Mouse (Mus musculus): ENCODE measurements at regions not wholly inside any gene's neighbourhood (a gene's known extent, or its start where the extent isn't known, plus 50 kb on each side); places are given as distances from the start of the nearest gene placed in this dataset.
"Not testable (repeated sequence)": the region's sequence is repeated elsewhere in the genome, so short reads cannot be mapped to it uniquely, and the experiment has no call there.

- 0 out of 2 replicates have a peak, but pooled peaks cover 3% of the 10 kb centered on the region for H3K4me1 ChIP-seq (replicated peaks; ENCODE audit: low read depth, low read length)
- no peaks in the 10 kb centered on the region for H3K27me3 ChIP-seq (ENCODE audit: insufficient read depth, low read length)
- H3K9me3 ChIP-seq (ENCODE audit: low read length): no peaks in the 10 kb centered on the region
- TF ChIP-seq NANOG (IDR thresholded peaks at IDR 0.05; ENCODE audit: borderline replicate concordance, low read length) (no peak), CTCF (conservative IDR thresholded peaks at IDR 0.05; ENCODE audit: low read length) (no peak), POU5F1 (IDR thresholded peaks at IDR 0.05; ENCODE audit: borderline replicate concordance, low read length) (no peak)
- H3K4me3 ChIP-seq (replicated peaks; ENCODE audit: low read length): no peak overlapping the region
- H3K36me3 ChIP-seq (ENCODE audit: insufficient read depth, low read length): no peaks in the 10 kb centered on the region
Observed at GRCm38 (mm10) chr2:3908192-3908591, 109.3 kb upstream of the Frmd4a start.

DNA sequence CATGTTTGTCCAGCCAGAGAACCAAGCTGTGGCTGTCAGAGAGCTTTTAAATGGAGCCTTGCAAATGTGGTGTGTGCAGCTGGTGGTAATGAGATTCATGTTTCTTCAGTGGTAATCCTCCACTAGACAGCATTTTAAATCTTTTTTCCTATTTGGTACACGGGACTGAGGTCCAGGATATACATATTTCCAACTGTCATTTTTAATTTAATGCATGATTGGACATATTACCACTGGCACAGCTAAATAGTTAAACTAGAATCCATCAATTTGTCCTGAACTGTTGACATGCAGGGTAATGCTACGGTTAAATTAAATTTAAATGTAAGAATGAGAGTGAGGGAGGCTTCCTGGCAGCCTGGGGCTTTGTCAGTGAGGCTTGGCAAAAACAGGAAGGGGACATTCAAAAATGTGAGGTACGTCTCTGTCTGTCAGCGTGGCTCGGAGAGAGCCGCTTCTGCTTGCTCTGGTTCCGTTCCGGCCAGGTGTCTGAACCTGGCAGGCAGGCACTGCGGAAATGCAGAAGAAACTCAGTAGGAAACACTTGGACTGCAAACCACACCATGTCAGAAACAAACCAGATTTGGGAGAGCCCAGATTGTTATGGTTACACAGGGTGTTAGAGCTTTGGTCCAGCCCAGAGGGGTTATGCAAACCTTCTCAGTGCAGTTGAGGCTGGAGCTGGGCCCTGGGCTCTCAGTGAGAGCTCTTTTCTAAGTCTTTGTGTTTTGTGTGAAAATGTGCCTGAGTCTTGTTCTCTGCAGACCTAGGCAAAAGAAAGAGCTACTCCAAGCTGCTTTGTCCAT lies 107.2 kb upstream of the Frmd4a start:
- H3K36me3 ChIP-seq (ENCODE audit: insufficient read depth, low read length): no peaks in the 10 kb centered on the region

GRCm38 (mm10) chr2:3915141-3915540 lies 102.4 kb upstream of the Frmd4a start:
- Histone ChIP-seq H3K9me3 (ENCODE audit: low read length) (no peaks in the 10 kb centered on the region), H3K36me3 (ENCODE audit: insufficient read depth, low read length) (no peaks in the 10 kb centered on the region), H3K4me1 (replicated peaks; ENCODE audit: low read depth, low read length) (0 out of 2 replicates have a peak, but pooled peaks cover 3% of the 10 kb centered on the region), H3K4me3 (replicated peaks; ENCODE audit: low read length) (no peak overlapping the region), H3K27me3 (ENCODE audit: insufficient read depth, low read length) (no peaks in the 10 kb centered on the region)
- no peak for TF ChIP-seq NANOG (IDR thresholded peaks at IDR 0.05; ENCODE audit: borderline replicate concordance, low read length)
- TF ChIP-seq POU5F1 (IDR thresholded peaks at IDR 0.05; ENCODE audit: borderline replicate concordance, low read length): no peak
- TF ChIP-seq CTCF (conservative IDR thresholded peaks at IDR 0.05; ENCODE audit: low read length): no peak

More for the DNA sequence above, 107.2 kb upstream of the Frmd4a start:
- Histone ChIP-seq H3K4me1 (replicated peaks; ENCODE audit: low read depth, low read length) (0 out of 2 replicates have a peak, but pooled peaks cover 3% of the 10 kb centered on the region), H3K9me3 (ENCODE audit: low read length) (no peaks in the 10 kb centered on the region), H3K27me3 (ENCODE audit: insufficient read depth, low read length) (no peaks in the 10 kb centered on the region), H3K4me3 (replicated peaks; ENCODE audit: low read length) (no peak overlapping the region)
- TF ChIP-seq CTCF (conservative IDR thresholded peaks at IDR 0.05; ENCODE audit: low read length): no peak
- no peak for TF ChIP-seq NANOG (IDR thresholded peaks at IDR 0.05; ENCODE audit: borderline replicate concordance, low read length)
- TF ChIP-seq POU5F1 (IDR thresholded peaks at IDR 0.05; ENCODE audit: borderline replicate concordance, low read length): no peak

- H3K27me3 ChIP-seq (ENCODE audit: insufficient read depth, low read length): no peaks in the 10 kb centered on the region
- no peaks in the 10 kb centered on the region for H3K36me3 ChIP-seq (ENCODE audit: insufficient read depth, low read length)
- H3K9me3 ChIP-seq (ENCODE audit: low read length): no peaks in the 10 kb centered on the region
- TF ChIP-seq NANOG (IDR thresholded peaks at IDR 0.05; ENCODE audit: borderline replicate concordance, low read length) (no peak), CTCF (conservative IDR thresholded peaks at IDR 0.05; ENCODE audit: low read length) (no peak), POU5F1 (IDR thresholded peaks at IDR 0.05; ENCODE audit: borderline replicate concordance, low read length) (no peak)
- H3K4me3 ChIP-seq (replicated peaks; ENCODE audit: low read length): no peak overlapping the region
- 0 out of 2 replicates have a peak, but pooled peaks cover 1% of the 10 kb centered on the region for H3K4me1 ChIP-seq (replicated peaks; ENCODE audit: low read depth, low read length)
Observed at GRCm38 (mm10) chr2:3916365-3916764, 101.2 kb upstream of the Frmd4a start.

- Histone ChIP-seq H3K4me1 (replicated peaks; ENCODE audit: low read depth, low read length) (no peaks in the 10 kb centered on the region), H3K36me3 (ENCODE audit: insufficient read depth, low read length) (no peaks in the 10 kb centered on the region), H3K27me3 (ENCODE audit: insufficient read depth, low read length) (no peaks in the 10 kb centered on the region), H3K4me3 (replicated peaks; ENCODE audit: low read length) (no peak overlapping the region), H3K9me3 (ENCODE audit: low read length) (no peaks in the 10 kb centered on the region)
- no peak for TF ChIP-seq NANOG (IDR thresholded peaks at IDR 0.05; ENCODE audit: borderline replicate concordance, low read length)
- no peak for TF ChIP-seq CTCF (conservative IDR thresholded peaks at IDR 0.05; ENCODE audit: low read length)
- no peak for TF ChIP-seq POU5F1 (IDR thresholded peaks at IDR 0.05; ENCODE audit: borderline replicate concordance, low read length)
Observed at GRCm38 (mm10) chr2:3918156-3918555, 99.4 kb upstream of the Frmd4a start.

DNA sequence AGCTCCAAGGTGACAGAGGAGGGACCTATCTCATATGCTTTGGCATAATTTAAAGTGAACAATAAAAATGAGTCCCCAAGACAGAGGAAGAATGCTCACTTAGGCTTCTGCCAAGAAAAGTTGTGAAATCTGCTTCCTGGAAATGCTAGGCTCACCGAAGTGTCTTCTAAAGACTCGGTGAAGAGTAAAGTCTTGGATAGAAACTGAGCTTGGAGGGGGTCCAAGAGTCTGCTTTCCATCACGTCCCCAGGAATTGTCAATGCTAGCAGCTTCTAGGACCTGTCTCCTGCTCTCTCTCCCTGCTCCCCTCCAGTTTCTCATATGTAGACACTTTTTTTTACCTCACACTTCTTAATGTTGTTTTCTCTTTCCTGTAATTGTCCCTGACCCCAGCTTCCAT lies 97.6 kb upstream of the Frmd4a start:
- no peaks in the 10 kb centered on the region for H3K4me1 ChIP-seq (replicated peaks; ENCODE audit: low read depth, low read length)
- no peak for TF ChIP-seq NANOG (IDR thresholded peaks at IDR 0.05; ENCODE audit: borderline replicate concordance, low read length)
- TF ChIP-seq POU5F1 (IDR thresholded peaks at IDR 0.05; ENCODE audit: borderline replicate concordance, low read length): no peak
- TF ChIP-seq CTCF (conservative IDR thresholded peaks at IDR 0.05; ENCODE audit: low read length): no peak
- peaks cover 3% of the 10 kb centered on the region; the same call in 1 of the 2 replicates for H3K9me3 ChIP-seq (ENCODE audit: low read length)
- H3K36me3 ChIP-seq (ENCODE audit: insufficient read depth, low read length): no peaks in the 10 kb centered on the region
- H3K4me3 ChIP-seq (replicated peaks; ENCODE audit: low read length): no peak overlapping the region
- H3K27me3 ChIP-seq (ENCODE audit: insufficient read depth, low read length): no peaks in the 10 kb centered on the region

GRCm38 (mm10) chr2:3921084-3921483 lies 96.4 kb upstream of the Frmd4a start:
- H3K4me3 ChIP-seq (replicated peaks; ENCODE audit: low read length); H3K36me3 ChIP-seq (ENCODE audit: insufficient read depth, low read length); H3K9me3 ChIP-seq (ENCODE audit: low read length); H3K4me1 ChIP-seq (replicated peaks; ENCODE audit: low read depth, low read length); H3K27me3 ChIP-seq (ENCODE audit: insufficient read depth, low read length): not testable (repeated sequence)

- Histone ChIP-seq H3K36me3 (ENCODE audit: insufficient read depth, low read length) (no peaks in the 10 kb centered on the region), H3K4me3 (replicated peaks; ENCODE audit: low read length) (no peak overlapping the region), H3K9me3 (ENCODE audit: low read length) (peaks cover 3% of the 10 kb centered on the region; the same call in 1 of the 2 replicates), H3K4me1 (replicated peaks; ENCODE audit: low read depth, low read length) (no peaks in the 10 kb centered on the region), H3K27me3 (ENCODE audit: insufficient read depth, low read length) (no peaks in the 10 kb centered on the region)
- TF ChIP-seq POU5F1 (IDR thresholded peaks at IDR 0.05; ENCODE audit: borderline replicate concordance, low read length): no peak
- TF ChIP-seq NANOG (IDR thresholded peaks at IDR 0.05; ENCODE audit: borderline replicate concordance, low read length): no peak
- TF ChIP-seq CTCF (conservative IDR thresholded peaks at IDR 0.05; ENCODE audit: low read length): no peak
Observed at GRCm38 (mm10) chr2:3922739-3923138, 94.8 kb upstream of the Frmd4a start.

- H3K4me3 ChIP-seq (replicated peaks; ENCODE audit: low read length): no peak overlapping the region
- peaks cover 3% of the 10 kb centered on the region; the same call in 1 of the 2 replicates for H3K9me3 ChIP-seq (ENCODE audit: low read length)
- TF ChIP-seq CTCF (conservative IDR thresholded peaks at IDR 0.05; ENCODE audit: low read length) (no peak), POU5F1 (IDR thresholded peaks at IDR 0.05; ENCODE audit: borderline replicate concordance, low read length) (no peak), NANOG (IDR thresholded peaks at IDR 0.05; ENCODE audit: borderline replicate concordance, low read length) (no peak)
- no peaks in the 10 kb centered on the region for H3K36me3 ChIP-seq (ENCODE audit: insufficient read depth, low read length)
- H3K27me3 ChIP-seq (ENCODE audit: insufficient read depth, low read length): no peaks in the 10 kb centered on the region
- no peaks in the 10 kb centered on the region for H3K4me1 ChIP-seq (replicated peaks; ENCODE audit: low read depth, low read length)
Observed at GRCm38 (mm10) chr2:3924696-3925095, 92.8 kb upstream of the Frmd4a start.
